Mouse (Mus musculus): ENCODE results near the gene Gm45062.

The Gm45062 gene

GRCm38 (mm10) chr6:8479176-8479575 lies 219.9 kb downstream of the Gm45062 start:
- no peak for DNase-seq (ENCODE audit: low read depth)

- no peak for DNase-seq (ENCODE audit: low read depth)
Observed at GRCm38 (mm10) chr6:8484437-8485275, 225.4 kb downstream of the Gm45062 start.

DNA sequence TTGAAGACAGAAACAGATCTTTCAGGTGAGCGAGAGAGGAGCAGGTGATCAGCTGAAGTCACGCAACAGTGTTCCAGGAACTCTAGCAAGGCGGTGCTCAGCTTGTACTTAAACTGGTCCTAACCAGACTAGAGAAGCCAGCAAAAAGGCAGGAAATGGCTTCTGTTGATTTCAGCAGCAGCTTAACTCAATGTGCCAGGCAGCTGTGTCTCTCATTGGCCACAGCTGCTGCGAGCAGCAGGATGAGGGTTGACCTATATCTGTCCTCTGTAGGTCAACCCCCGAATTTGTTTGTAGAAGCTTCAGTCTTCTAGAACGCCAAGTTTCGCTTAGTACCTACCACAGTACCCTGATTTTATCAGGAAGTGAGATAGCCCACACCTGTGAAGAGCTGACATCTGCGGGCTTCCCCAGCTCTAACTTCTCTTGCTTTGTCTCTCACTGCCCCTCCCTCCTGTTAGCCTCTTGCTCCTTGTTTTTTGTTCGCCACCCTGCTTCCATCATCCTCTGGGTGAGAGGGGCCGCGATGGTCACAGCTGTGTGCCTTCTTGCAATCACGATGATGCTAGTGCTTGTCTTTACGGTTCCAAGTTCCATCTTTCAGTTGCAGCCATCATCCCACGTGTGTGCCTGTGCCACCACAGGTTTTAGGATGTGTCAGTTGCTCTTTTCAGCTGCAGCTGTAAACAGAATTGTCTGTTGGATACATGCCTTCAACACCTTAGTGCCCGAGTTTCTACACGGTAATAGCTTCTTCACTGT lies 226.3 kb downstream of the Gm45062 start:
- no peak for DNase-seq (ENCODE audit: low read depth)

GRCm38 (mm10) chr6:8486391-8487043 lies 227.3 kb downstream of the Gm45062 start:
- DNase-seq (ENCODE audit: low read depth) = no peak

GRCm38 (mm10) chr6:8487044-8487853 lies 228.0 kb downstream of the Gm45062 start:
- no peak for DNase-seq (ENCODE audit: low read depth)

DNA sequence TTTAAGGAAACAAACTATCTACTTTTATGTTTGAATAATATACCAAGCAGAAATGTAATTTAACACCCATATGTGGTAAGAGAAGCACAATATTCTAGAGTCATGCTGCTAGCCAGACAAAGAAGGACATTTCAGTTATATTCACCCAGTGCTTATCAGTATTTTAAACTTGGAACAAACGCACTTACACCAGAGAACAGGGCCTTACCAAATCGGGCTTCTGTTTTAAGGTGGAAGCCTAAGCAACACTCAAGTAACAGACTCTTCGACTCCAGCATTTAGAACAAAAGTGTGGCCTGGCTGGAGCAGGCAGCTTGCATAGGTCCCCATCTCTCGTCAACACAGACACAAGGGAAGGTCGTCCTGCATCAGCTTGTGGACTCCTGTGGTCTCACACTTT lies 229.0 kb downstream of the Gm45062 start:
- no peak for DNase-seq (ENCODE audit: low read depth)

GRCm38 (mm10) chr6:8489266-8489665 lies 230.0 kb downstream of the Gm45062 start:
- DNase-seq (ENCODE audit: low read depth) = no peak

GRCm38 (mm10) chr6:8489938-8490585 lies 230.8 kb downstream of the Gm45062 start:
- no peak for DNase-seq (ENCODE audit: low read depth)

GRCm38 (mm10) chr6:8492248-8492647 lies 233.0 kb downstream of the Gm45062 start:
- DNase-seq (ENCODE audit: low read depth) = no peak

GRCm38 (mm10) chr6:8495109-8495826 lies 236.0 kb downstream of the Gm45062 start:
- no peak for DNase-seq (ENCODE audit: low read depth)

- DNase-seq (ENCODE audit: low read depth) = no peak
Observed at GRCm38 (mm10) chr6:8495827-8496222, 236.6 kb downstream of the Gm45062 start.

DNA sequence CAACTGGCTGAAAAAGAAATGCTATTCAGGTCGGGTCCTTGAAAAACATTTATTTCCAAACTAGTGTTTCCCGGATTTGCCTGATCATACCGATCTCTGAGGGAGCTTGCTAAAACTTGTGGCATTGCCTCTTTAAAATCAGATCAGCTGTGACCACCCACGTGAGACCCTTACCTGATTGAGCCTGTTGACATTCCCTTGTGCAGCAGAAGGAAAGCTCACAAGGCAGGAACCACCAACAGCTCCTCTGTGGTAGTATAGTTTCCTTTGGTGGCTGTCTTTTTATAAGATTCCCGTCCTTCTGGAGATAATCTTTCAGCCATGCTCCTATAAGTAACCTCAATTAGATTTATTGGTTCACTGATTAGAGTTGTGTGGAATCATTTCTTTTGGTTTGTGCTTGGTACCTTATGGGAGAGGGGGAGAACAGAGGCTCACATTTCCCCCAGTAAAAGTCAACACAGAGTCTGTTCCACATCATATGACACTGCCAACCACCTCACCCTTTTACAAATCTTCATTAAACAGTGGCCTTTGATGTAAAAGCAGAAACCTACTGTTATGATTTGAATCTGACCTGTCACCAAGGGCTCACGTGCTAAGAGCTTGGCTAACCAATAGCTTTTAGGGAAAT lies 238.1 kb downstream of the Gm45062 start:
- DNase-seq (ENCODE audit: low read depth) = no peak

DNA sequence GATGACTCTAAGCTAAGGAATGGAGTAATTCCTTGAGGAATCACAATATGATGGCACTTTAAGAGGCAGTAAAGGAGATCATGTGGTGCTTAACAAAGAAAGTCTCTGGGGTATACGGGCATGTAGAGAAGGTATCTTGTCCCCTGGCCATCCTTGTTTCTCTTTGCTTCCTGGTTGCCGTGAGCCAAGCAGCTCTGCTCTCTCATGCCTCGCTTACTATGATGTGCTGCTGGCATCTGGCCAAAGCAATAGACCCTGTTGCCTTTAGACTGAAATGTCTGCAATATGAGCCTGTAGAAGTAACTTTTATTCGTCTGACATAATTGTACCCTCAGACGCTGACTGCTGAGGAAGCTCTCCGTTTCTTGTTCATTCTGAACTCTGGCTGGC lies 238.6 kb downstream of the Gm45062 start:
- no peak for DNase-seq (ENCODE audit: low read depth)

- DNase-seq (ENCODE audit: low read depth) = no peak
Observed at GRCm38 (mm10) chr6:8498961-8499360, 239.7 kb downstream of the Gm45062 start.

- DNase-seq (ENCODE audit: low read depth) = no peak
Observed at GRCm38 (mm10) chr6:8503953-8504352, 244.7 kb downstream of the Gm45062 start.

- no peak for DNase-seq (ENCODE audit: low read depth)
Observed at GRCm38 (mm10) chr6:8504521-8505228, 245.4 kb downstream of the Gm45062 start.

- DNase-seq (ENCODE audit: low read depth) = no peak
Observed at GRCm38 (mm10) chr6:8506631-8507030, 247.4 kb downstream of the Gm45062 start.

GRCm38 (mm10) chr6:8508883-8509536 lies 249.8 kb downstream of the Gm45062 start:
- DNase-seq (ENCODE audit: low read depth) = peak; percentile 98

GRCm38 (mm10) chr6:8509551-8509950 lies 250.3 kb downstream of the Gm45062 start, which contains the start of gene Glcci1:
Gene Glcci1 (plus strand): TSS chr6:8509600.
- DNase-seq (ENCODE audit: low read depth) = no peak
